Mouse (Mus musculus) forebrain, embryonic 13.5 days (tissue): Measurements from ENCODE around the gene Npas4. TPM values are rescaled to one million over a fixed set of nuclear protein-coding genes. Genes with fewer than 3 reads are reported as not detected.
A peak's percentile ranks its signal among the peaks of the same experiment; 100 is the strongest.
"Not testable (repeated sequence)": the region's sequence is repeated elsewhere in the genome, so short reads cannot be mapped to it uniquely, and the experiment has no call there.

Experiments
- ATAC-seq: fragments of 200-750 bp; cut with Nextera tagmentation; 2 replicates; pipeline ENCODE4 v1.8.0; 2017
- H3K27ac ChIP-seq: fragments of 300-500 bp; sonication (generic); 2 replicates; pipeline ENCODE4 v1.5.1; 2015; ENCODE audit warnings: inconsistent platforms, mild to moderate bottlenecking, moderate library complexity
- H3K27me3 ChIP-seq: fragments of 300-500 bp; sonication (generic); 2 replicates; pipeline ENCODE4 v1.6.1; 2015; ENCODE audit warnings: mild to moderate bottlenecking, inconsistent platforms
- H3K36me3 ChIP-seq: fragments of 300-500 bp; sonication (generic); 2 replicates; pipeline ENCODE4 v1.6.1; 2015; ENCODE audit warnings: mild to moderate bottlenecking, inconsistent platforms; ENCODE audit not compliant: poor library complexity, severe bottlenecking
- H3K4me1 ChIP-seq: fragments of 300-500 bp; sonication (generic); 2 replicates; pipeline ENCODE4 v1.6.1; 2015; ENCODE audit warnings: inconsistent platforms
- H3K4me2 ChIP-seq: fragments of 300-500 bp; sonication (generic); 2 replicates; pipeline ENCODE4 v1.6.1; 2015; ENCODE audit warnings: inconsistent platforms, mild to moderate bottlenecking, moderate library complexity
- H3K4me3 ChIP-seq: fragments of 300-500 bp; sonication (generic); 2 replicates; pipeline ENCODE4 v1.5.1; 2015; ENCODE audit warnings: mild to moderate bottlenecking, inconsistent platforms
- H3K9ac ChIP-seq: fragments of 300-500 bp; sonication (generic); 2 replicates; pipeline ENCODE4 v1.6.1; 2015; ENCODE audit warnings: mild to moderate bottlenecking, inconsistent platforms
- H3K9me3 ChIP-seq: fragments of 300-500 bp; sonication (generic); replicated peaks from 2 replicates; pipeline ENCODE4 v1.6.1; 2016; ENCODE audit warnings: inconsistent platforms
- WGBS: fragments of 180-500 bp; shearing (Covaris S2); methylation state at CpG from one replicate; pipeline ENCODE4 v1.1.7; 2015; 5-methylcytosine and 5-hydroxymethylcytosine counted together
- polyA plus RNA-seq: library from polyadenylated mRNA; unstranded; fragments of >200 nt; fragmentation: Nextera tagmentation; extraction: Ambion mirVana; gene quantifications from 2 replicates; pipeline ENCODE4 v1.2.1, GENCODE M21; 2015

Npas4 gene
- polyA plus RNA-seq, 1 experiment from 2014 or later = 0.18 TPM

DNA sequence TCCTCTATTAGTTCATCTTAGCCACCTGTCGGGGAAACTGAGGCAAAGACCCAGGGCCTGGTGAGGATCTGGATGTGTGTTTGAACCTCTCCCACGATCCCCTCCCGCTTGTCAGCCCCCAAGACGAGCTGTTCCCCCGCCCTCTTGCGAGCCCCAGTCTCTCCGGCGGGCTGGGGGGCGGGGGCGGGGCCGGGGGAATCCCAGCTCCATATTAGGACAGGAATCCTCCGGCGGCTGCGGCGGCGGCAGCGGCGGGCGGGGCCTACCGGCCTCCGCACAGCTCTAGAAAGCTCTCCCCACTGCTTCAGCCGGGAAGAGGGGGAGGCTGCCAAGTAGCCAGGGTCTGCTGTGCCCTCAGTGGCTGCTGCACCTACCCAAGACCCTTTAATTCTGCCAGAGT is 600 bp upstream of the Npas4 start:
- H3K4me1 ChIP-seq = peaks cover 35% of the 10 kb centered on the region
- peak overlapping the region; percentile 19; the same call in 1 of the 2 replicates for H3K27ac ChIP-seq
- H3K9ac ChIP-seq = peak overlapping the region; percentile 43
- H3K9me3 ChIP-seq = no peaks in the 10 kb centered on the region
- peak overlapping the region; percentile 46 for H3K4me3 ChIP-seq
- peak overlapping the region; percentile 69 for H3K4me2 ChIP-seq
- WGBS = 2% methylated on average over 21 of the region's 22 CpGs
- ATAC-seq = peak; percentile 31; the same call in 1 of the 2 replicates
- peaks cover 88% of the 10 kb centered on the region for H3K27me3 ChIP-seq
- H3K36me3 ChIP-seq = no peaks in the 10 kb centered on the region

DNA sequence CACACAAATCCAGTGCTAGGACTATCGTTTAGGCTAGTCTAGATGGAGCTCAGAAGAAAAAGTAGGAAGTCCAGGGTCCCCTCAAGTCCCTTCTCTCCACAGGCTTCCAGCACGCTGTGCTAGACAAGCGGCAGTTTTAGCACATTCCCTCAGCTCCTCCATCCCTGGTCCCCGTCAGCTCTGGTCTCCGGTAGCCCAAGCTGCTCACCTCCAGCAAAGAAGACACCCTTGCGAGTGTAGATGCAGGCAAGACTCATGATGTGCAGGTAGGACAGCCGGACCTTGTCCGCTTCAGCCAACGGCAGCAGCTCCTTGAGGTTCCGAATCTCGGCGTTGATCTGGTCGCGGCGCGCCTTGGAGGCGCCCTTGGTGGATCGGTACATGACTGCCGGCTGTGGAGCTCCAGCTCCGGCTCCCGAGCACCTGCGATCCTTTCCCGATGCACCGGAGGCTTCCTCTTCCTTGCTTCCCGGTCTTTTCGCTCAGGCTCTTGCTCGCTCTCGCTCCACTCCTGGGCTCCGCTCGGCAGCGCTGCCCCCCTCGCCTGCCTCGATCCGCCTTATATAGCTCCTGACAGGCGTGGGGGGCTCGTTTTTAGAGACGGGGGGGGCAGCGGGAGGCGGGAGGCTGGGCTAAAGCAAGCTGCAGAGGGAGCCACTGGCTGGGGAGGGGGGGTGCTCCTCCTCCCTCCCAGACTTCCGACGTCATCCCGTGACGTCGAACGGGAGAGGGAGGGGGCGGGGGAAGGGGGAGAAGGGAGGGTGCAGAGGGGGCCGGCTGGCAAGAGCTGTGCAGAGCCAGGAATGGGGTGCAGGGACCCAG is 471 bp downstream of the Npas4 start:
- H3K9me3 ChIP-seq = no peaks in the 10 kb centered on the region
- peak; percentile 85 for ATAC-seq
- no peaks in the 10 kb centered on the region for H3K36me3 ChIP-seq
- H3K9ac ChIP-seq = peak overlapping the region; percentile 70
- H3K4me3 ChIP-seq = peak overlapping the region; percentile 46
- peaks cover 35% of the 10 kb centered on the region for H3K4me1 ChIP-seq
- peak overlapping the region; percentile 31; the same call in 1 of the 2 replicates for H3K27ac ChIP-seq
- H3K4me2 ChIP-seq = peak overlapping the region; percentile 69
- H3K27me3 ChIP-seq = peaks cover 94% of the 10 kb centered on the region
- 16% methylated on average over 45 of the region's 47 CpGs for WGBS

DNA sequence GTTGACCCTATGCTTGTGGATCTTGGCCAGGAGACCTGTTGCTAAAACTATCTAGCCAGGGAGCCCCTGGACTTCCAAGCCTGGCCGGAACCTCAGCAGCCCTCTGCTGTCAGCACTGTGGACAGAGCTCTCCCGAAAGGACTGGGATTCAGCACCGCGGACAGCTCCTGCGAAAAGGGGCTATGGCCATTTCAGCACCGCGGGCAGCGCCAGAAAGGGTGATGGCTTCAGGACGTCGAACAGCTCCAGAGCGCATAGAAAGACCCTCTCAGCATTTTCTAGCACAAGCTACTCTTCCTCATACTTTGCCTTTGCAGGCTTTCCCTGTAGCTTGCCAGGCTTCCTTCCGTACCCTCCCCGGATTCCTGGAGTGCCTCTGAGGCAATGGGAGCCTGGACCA is 1.1 kb downstream of the Npas4 start:
- Histone ChIP-seq H3K4me1 (peaks cover 35% of the 10 kb centered on the region), H3K4me3 (peak overlapping the region; percentile 46), H3K9me3 (no peaks in the 10 kb centered on the region), H3K9ac (peak overlapping the region; percentile 70), H3K36me3 (no peaks in the 10 kb centered on the region), H3K27ac (no peak overlapping the region), H3K27me3 (peaks cover 96% of the 10 kb centered on the region), H3K4me2 (peak overlapping the region; percentile 69)
- 3% methylated on average over 13 of the region's 13 CpGs for WGBS
- ATAC-seq = no peak

DNA sequence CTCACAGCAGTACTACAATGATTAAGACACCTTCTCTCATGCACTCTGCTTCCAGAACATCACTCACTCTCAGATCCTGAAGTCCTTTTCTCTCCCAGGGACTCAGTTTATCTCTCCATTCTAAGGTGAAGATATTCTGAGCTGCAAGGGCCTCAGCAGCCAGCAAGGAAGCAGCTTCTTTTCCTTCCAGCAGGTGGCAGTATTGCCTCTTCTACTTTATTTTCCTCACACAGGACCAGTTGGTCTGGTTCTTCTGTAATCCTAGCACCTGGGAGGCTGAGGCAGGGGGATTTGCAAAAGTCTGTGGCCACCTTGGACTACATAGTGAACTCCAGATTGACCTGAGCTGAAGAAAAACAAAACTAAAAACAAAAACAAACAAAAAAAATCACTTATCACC is 8.3 kb downstream of the Npas4 start:
- H3K9ac ChIP-seq = no peak overlapping the region
- H3K4me3 ChIP-seq = no peak overlapping the region
- H3K27me3 ChIP-seq = peaks cover 41% of the 10 kb centered on the region
- no peaks in the 10 kb centered on the region for H3K4me1 ChIP-seq
- H3K36me3 ChIP-seq = no peaks in the 10 kb centered on the region
- no peak overlapping the region for H3K4me2 ChIP-seq
- ATAC-seq = no peak
- H3K27ac ChIP-seq = no peak overlapping the region
- no peaks in the 10 kb centered on the region for H3K9me3 ChIP-seq

DNA sequence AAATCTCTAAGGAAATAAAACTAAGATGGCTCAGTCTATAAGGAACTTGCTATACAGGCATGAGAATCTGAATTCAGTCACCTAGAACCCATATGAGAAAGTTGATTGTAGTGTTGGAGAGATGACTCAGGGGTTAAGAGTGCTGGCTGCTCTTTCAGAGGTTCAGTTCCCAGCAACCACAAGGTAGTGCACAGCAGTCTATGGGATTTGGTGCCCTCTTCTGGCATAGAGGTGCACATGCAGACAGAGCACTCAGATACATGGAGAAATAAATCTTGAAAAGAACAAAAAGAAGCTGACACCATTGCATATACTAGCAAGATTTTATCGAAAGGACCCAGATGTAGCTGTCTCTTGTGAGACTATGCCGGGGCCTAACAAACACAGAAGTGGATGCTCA is 21.9 kb downstream of the Npas4 start:
- H3K4me2 ChIP-seq = no peak overlapping the region
- no peak overlapping the region for H3K9ac ChIP-seq
- H3K27ac ChIP-seq = no peak overlapping the region
- peaks cover under 1% of the 10 kb centered on the region; the same call in 1 of the 2 replicates for H3K4me1 ChIP-seq
- no peaks in the 10 kb centered on the region for H3K27me3 ChIP-seq
- ATAC-seq = no peak
- no peak overlapping the region for H3K4me3 ChIP-seq
- H3K9me3 ChIP-seq = no peaks in the 10 kb centered on the region
- H3K36me3 ChIP-seq = peaks cover 38% of the 10 kb centered on the region
- WGBS = 98% methylated on average over 2 of the region's 2 CpGs

DNA sequence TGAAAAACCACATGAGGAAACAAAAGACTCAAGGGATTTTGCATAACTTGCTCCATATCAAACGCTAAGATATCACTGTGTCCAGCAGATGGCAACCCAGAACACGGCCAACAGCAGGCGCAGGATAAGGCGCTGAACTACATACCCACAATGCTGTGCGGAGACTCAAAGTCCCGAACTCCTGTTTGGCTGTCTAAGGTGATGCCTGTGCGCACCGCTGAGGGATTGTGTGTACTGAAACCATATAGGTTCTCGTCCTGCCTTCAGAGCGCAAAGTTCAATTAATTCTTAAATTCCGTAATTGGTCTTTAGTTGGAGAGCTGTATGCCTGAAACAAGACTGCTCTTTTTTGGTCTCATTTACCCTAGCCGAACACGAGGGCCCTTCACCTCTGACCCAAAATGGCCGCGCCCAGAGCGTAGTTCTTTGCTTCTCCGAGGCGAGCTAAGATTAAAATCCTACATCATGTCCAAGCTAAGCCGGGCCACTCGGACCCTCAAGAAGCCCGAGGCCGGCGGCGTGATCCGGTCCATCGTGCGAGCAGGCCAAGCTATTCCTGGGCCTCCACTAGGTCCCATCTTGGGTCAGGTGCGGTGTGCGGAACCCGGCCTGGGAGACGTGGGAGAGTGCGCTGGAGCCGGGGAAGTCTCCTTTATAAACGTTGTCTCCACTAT is 28.1 kb downstream of the Npas4 start, which contains the start of gene Mrpl11:
TSS of gene Mrpl11 (plus strand) at position 220 of the 674 bp plus-strand sequence.
- no peaks in the 10 kb centered on the region for H3K9me3 ChIP-seq
- ATAC-seq = peak; percentile 99
- H3K27ac ChIP-seq = peak within 1 kb of the TSS; percentile 75
- H3K36me3 ChIP-seq = peaks cover 27% of the 10 kb centered on the region
- H3K9ac ChIP-seq = peak within 1 kb of the TSS; percentile 87
- H3K27me3 ChIP-seq = peaks cover 10% of the 10 kb centered on the region
- H3K4me1 ChIP-seq = peaks cover 10% of the 10 kb centered on the region
- H3K4me3 ChIP-seq = peak within 1 kb of the TSS; percentile 74
- WGBS = 0% methylated on average over 34 of the region's 34 CpGs
- H3K4me2 ChIP-seq = peak within 1 kb of the TSS; percentile 72

DNA sequence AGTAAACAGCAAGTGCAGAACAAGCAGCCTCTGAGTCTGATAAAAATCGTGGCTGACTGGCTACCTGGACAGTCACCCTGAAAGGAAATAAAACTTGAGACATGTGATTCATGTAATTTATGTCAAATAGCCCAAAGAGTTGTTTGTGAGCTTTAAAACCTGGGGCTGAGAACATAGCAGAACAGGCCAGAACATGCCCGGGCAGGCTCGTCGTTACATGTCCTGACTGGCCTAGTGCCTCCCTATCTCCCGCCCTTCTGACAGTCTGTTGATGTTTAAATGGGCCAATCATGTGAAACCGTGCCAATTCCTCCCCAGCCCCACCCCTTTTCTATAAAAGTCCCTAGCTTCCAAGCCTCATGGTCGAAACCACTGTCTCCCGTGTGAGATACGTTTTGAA is 41.5 kb downstream of the Npas4 start:
- not testable (repeated sequence) for H3K9me3 ChIP-seq, H3K9ac ChIP-seq, H3K4me2 ChIP-seq, H3K36me3 ChIP-seq, ATAC-seq, H3K27ac ChIP-seq, H3K4me3 ChIP-seq, H3K4me1 ChIP-seq, H3K27me3 ChIP-seq
- 80% methylated on average over 9 of the region's 9 CpGs for WGBS

DNA sequence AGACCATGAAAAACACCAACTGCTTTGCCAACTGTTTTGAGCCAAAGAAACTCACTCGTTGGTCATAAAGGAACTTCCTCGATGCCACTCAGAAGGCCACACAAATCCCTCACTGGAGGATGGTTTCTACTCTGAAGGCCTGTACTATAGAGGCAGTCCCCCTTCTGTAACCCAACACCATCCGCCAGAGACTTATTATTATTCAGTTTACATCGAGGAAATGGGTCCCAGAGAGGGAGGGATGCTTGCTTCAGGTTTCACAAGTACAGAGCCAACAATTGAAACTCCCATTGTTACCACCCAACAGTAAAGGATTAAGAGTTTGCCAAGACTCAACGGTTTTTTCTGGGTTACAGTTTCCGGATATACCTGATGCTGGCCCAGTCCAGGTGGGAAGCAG is 44.6 kb downstream of the Npas4 start:
- no peak overlapping the region for H3K9ac ChIP-seq
- no peaks in the 10 kb centered on the region for H3K9me3 ChIP-seq
- H3K27me3 ChIP-seq = peaks cover 14% of the 10 kb centered on the region
- no peak for ATAC-seq
- no peaks in the 10 kb centered on the region for H3K36me3 ChIP-seq
- H3K4me2 ChIP-seq = no peak overlapping the region
- H3K27ac ChIP-seq = no peak overlapping the region
- no peak overlapping the region for H3K4me3 ChIP-seq
- peaks cover 16% of the 10 kb centered on the region for H3K4me1 ChIP-seq
- WGBS = 39% methylated on average over 6 of the region's 6 CpGs

DNA sequence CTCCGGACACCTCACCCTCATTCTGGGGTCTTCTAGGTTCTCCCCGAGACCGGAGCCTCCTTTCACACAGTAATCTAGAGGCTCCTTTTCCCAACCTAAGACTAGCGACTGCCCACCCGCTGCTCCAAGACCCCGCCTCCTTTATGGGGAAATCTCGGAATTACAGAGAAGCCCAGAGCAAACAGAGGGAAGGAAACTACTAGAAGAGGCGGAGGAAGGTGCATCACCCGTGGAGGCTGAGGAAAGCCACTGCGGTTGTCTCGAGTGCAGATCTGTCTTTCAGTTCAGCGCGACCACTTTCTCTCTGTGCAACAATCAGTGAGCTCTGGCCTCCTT is 46.9 kb downstream of the Npas4 start:
- Histone ChIP-seq H3K27me3 (peaks cover 21% of the 10 kb centered on the region), H3K36me3 (no peaks in the 10 kb centered on the region), H3K9me3 (no peaks in the 10 kb centered on the region), H3K4me1 (peaks cover 16% of the 10 kb centered on the region), H3K4me2 (peak overlapping the region; percentile 86), H3K4me3 (peak overlapping the region; percentile 60), H3K27ac (no peak overlapping the region; the same call in 1 of the 2 replicates), H3K9ac (peak overlapping the region; percentile 70)
- 8% methylated on average over 13 of the region's 13 CpGs for WGBS
- peak; percentile 75 for ATAC-seq

DNA sequence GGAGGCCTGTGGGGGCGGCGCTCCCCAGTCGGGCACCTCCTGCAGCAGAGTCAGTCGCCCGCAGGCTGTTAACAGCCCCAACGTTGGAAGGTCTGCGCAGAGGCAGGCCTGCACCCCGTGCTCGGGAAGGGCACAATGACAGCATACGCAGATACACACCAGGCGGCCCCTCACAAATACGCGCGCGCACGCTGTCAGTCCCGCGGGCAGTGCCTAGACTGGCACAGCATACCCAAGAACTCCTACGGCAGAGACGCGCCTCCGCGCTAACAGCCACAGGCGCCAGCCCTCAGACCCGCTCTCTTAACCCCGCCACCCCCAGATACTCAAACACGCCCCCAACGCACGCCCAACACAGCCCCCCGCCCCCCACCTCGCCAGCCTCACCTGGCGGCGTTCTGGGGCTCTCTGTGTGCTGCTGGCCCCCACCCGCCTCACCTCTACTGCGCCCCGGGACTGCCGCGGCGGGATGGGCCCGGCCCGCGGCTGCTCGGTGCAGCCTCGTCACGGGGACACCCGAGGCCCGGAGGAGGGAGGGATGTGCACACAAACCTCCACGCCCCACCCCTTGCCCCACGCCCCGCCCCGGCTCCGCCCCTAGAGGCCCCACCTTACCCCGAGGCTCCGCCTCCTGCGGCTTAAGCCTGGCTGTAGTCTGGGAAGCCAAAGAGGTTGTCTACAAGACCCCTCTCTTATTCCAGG is 47.4 kb downstream of the Npas4 start, which contains the start of gene Peli3:
TSS of gene Peli3 (minus strand) at position 577 of the 702 bp plus-strand sequence.
- Histone ChIP-seq H3K4me3 (peak within 1 kb of the TSS; percentile 60), H3K27ac (peak within 1 kb of the TSS; percentile 7; the same call in 1 of the 2 replicates), H3K9me3 (no peaks in the 10 kb centered on the region), H3K9ac (peak within 1 kb of the TSS; percentile 70), H3K27me3 (peaks cover 21% of the 10 kb centered on the region), H3K36me3 (no peaks in the 10 kb centered on the region), H3K4me1 (peaks cover 16% of the 10 kb centered on the region), H3K4me2 (peak within 1 kb of the TSS; percentile 86)
- under 1% methylated on average over 42 of the region's 55 CpGs for WGBS
- ATAC-seq = peak; percentile 97

DNA sequence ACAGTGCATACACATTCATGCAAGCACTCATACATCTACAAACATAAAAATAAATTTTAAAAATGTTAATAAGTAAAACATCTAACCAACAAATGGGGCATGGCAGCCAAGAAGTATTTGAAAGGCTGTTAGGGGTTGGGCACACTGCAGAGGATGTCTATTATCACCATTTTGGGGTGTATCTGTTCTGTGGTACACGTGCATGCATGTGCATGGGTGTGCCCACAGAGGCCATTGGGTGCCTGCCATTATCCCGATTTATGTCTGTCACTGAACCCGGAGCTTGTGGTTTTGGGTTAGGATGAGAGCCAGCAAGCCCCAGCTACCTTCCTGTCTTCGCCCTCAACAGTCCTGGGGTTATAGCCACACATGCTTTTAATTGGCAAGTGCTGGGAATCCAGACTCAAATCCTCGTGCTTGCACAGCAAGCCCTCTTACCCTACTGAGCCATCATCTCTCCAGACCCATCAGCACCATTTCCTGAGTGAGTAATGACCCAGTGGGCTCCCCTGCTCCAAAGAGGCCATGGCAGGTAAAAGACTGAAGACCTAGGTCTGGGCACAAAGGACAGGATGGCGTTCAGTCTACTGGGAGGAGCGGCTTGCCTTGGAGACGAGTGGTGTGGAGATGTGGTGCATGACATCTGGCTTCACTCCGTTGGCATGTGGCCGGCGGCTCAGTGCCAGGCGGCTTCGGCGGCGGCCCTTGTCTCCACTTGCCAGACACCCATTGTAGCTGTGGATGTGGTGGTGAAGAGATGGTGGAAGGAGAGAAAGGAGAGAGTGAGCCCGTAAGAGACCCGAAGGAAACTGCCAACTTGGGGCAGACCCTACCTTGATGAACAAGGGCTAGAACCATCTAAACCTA is 52.4 kb downstream of the Npas4 start:
- no peak overlapping the region for H3K9ac ChIP-seq
- WGBS = 88% methylated on average over 17 of the region's 17 CpGs
- no peak overlapping the region for H3K4me2 ChIP-seq
- H3K27me3 ChIP-seq = peaks cover 25% of the 10 kb centered on the region
- H3K4me1 ChIP-seq = peaks cover 9% of the 10 kb centered on the region; the same call in 1 of the 2 replicates
- no peak overlapping the region for H3K27ac ChIP-seq
- peaks cover 6% of the 10 kb centered on the region; the same call in 1 of the 2 replicates for H3K36me3 ChIP-seq
- H3K9me3 ChIP-seq = no peaks in the 10 kb centered on the region
- H3K4me3 ChIP-seq = no peak overlapping the region
- no peak for ATAC-seq
